Mouse (Mus musculus): ENCODE measurements at regions not wholly inside any gene's neighbourhood (a gene's known extent, or its start where the extent isn't known, plus 50 kb on each side); places are given as distances from the start of the nearest gene placed in this dataset.

GRCm38 (mm10) chr6:20028466-20028865 lies 1162.3 kb downstream of the Ankrd7 start:
- no peak for TF ChIP-seq CTCF (IDR thresholded peaks at IDR 0.05; ENCODE audit: low read depth)
- TF ChIP-seq EP300 (IDR thresholded peaks at IDR 0.05; ENCODE audit: low read depth) = peak; percentile 58; the same call in 1 of the 2 replicates

Data from liver, postnatal 0 days (tissue).